Mouse (Mus musculus): Measurements from ENCODE around the gene Dapp1. TPM values are rescaled to one million over a fixed set of nuclear protein-coding genes. Genes with fewer than 3 reads are reported as not detected.
A peak's percentile ranks its signal among the peaks of the same experiment; 100 is the strongest.
"Not testable (repeated sequence)": the region's sequence is repeated elsewhere in the genome, so short reads cannot be mapped to it uniquely, and the experiment has no call there.

Dapp1 gene
- polyA plus RNA-seq, 1 experiment from 2014 or later, result 2.9 TPM

DNA sequence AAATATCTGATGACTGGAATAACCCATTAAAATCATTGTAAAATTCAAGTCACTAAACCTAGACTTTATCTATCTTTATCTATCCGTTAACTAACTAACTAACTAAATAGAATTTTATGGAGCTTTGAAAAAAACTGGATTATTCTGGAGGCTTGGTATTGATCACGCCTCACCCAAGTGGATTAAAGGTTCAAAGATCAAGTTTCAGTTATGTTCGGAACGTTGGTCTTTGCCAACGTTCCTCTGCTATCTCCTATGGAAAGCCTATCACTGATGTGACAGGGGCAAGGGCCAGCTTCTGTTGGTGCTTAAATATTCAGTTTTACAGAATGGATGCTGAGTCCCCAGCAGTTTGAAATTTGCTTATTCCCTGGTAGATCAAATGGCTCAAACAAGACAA lies 3.1 kb downstream of the Dapp1 start:
- Histone ChIP-seq H3K27me3 (ENCODE audit: low read depth, poor library complexity, severe bottlenecking) (peaks cover 16% of the 10 kb centered on the region; the same call in 1 of the 2 replicates), H3K4me1 (peaks cover 30% of the 10 kb centered on the region), H3K36me3 (no peaks in the 10 kb centered on the region), H3K9me3 (replicated peaks) (no peaks in the 10 kb centered on the region), H3K27ac (replicated peaks) (no peak overlapping the region), H3K4me3 (no peak overlapping the region)
- 46% methylated on average over 5 of the region's 5 CpGs for WGBS
- DNase-seq (ENCODE audit: low spot score), result no peak

DNA sequence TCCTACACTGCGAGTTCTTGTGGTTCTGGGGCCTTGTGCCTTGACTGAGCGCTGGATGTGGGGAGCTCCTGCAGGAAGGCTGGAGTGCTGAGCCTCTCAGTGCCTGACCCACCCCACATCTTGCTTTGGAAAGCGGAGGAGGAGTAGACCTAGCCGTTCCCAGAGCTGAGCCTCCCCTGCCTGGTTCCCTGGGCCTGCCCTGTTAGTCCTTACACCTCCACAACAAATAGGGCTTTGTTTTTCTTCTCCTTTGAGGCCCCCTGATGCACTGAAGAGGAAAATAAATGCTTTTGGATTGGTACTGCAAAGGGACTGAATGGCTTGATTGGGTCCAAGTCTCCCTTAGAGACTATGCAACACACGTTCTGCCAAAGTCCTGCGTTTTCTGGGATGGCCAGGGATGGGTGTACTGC lies 3.7 kb downstream of the Dapp1 start:
- H3K4me3 ChIP-seq, result no peak overlapping the region
- no peak for DNase-seq (ENCODE audit: low spot score)
- H3K4me1 ChIP-seq, result peaks cover 30% of the 10 kb centered on the region
- no peaks in the 10 kb centered on the region for H3K36me3 ChIP-seq
- peak overlapping the region; percentile 74 for H3K27ac ChIP-seq (replicated peaks)
- H3K27me3 ChIP-seq (ENCODE audit: low read depth, poor library complexity, severe bottlenecking), result peaks cover 16% of the 10 kb centered on the region; the same call in 1 of the 2 replicates
- 16% methylated on average over 6 of the region's 6 CpGs for WGBS
- no peaks in the 10 kb centered on the region for H3K9me3 ChIP-seq (replicated peaks)

DNA sequence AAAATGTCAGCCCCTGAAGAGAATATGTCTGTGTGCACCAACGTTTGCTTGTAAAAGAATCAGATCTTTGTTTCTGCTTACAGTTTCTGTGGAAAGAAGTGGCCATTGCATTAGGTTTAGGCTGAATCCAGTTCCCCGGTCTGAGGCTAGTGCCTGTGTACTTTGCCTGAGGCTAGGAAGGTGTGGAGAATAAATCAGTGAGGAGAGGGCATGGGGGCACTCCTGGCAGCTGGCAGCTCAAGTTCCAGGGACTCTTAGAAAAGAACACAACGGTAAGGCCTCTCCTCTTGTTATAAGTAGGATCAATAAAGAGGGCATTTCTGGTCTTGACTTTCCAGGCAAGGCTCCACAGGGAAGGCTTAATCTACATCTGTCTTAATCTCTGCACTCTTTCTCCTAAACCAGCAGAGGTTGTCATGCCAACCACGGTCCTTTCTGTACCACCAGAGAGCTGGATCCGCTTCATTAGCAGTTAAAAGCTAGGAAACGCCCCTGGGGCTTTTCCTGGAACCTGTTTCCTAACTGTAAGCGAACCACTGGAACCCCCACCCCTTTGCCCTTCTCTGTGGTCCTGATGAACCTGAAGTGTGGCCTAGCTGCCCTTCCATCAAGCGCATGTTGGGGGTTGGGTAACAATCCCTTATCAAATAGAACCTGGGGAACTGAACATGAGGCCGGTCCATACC lies 4.3 kb downstream of the Dapp1 start:
- Histone ChIP-seq H3K36me3 (no peaks in the 10 kb centered on the region), H3K27ac (replicated peaks) (peak overlapping the region; percentile 74), H3K4me3 (no peak overlapping the region), H3K27me3 (ENCODE audit: low read depth, poor library complexity, severe bottlenecking) (peaks cover 16% of the 10 kb centered on the region; the same call in 1 of the 2 replicates), H3K4me1 (peaks cover 30% of the 10 kb centered on the region), H3K9me3 (replicated peaks) (no peaks in the 10 kb centered on the region)
- peak; percentile 61 for DNase-seq (ENCODE audit: low spot score)
- 23% methylated on average over 9 of the region's 9 CpGs for WGBS

GRCm38 (mm10) chr3:137975856-137976423 lies 5.4 kb downstream of the Dapp1 start:
- DNase-seq (ENCODE audit: low spot score), result no peak
- 91% methylated on average over 17 of the region's 17 CpGs for WGBS
- Histone ChIP-seq H3K27me3 (ENCODE audit: low read depth, poor library complexity, severe bottlenecking) (peaks cover 16% of the 10 kb centered on the region; the same call in 1 of the 2 replicates), H3K27ac (replicated peaks) (no peak overlapping the region), H3K4me3 (no peak overlapping the region), H3K4me1 (peaks cover 22% of the 10 kb centered on the region), H3K9me3 (replicated peaks) (no peaks in the 10 kb centered on the region), H3K36me3 (no peaks in the 10 kb centered on the region)

DNA sequence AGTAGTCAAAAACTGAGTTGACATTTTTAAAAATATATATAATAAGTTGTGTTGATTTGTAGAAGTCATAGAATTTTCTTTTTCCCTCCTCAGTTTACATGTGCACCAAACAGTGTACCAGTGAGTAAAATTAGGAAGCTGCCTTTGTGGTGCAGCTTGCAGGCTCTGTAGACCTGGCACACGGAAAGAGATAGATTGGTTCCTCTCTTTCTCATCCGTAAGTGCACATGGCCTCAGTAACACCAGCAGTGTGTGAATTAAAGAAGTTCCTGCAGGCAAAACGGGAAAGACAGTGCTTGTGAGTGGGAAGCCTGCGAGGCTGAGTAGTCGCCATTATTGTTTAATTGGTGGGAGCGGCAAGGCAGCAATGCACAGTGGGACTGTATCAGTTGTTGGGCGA lies 5.9 kb downstream of the Dapp1 start:
- DNase-seq (ENCODE audit: low spot score), result no peak
- no peak overlapping the region for H3K4me3 ChIP-seq
- WGBS, result 83% methylated on average over 7 of the region's 7 CpGs
- H3K27ac ChIP-seq (replicated peaks), result no peak overlapping the region
- peaks cover 17% of the 10 kb centered on the region for H3K4me1 ChIP-seq
- H3K36me3 ChIP-seq, result no peaks in the 10 kb centered on the region
- peaks cover 14% of the 10 kb centered on the region; the same call in 1 of the 2 replicates for H3K27me3 ChIP-seq (ENCODE audit: low read depth, poor library complexity, severe bottlenecking)
- H3K9me3 ChIP-seq (replicated peaks), result no peaks in the 10 kb centered on the region

GRCm38 (mm10) chr3:137974306-137974705 lies 7.0 kb downstream of the Dapp1 start:
- Histone ChIP-seq H3K27me3 (ENCODE audit: low read depth, poor library complexity, severe bottlenecking) (0 out of 2 replicates have a peak, but pooled peaks cover 10% of the 10 kb centered on the region), H3K4me3 (no peak overlapping the region), H3K27ac (replicated peaks) (no peak overlapping the region), H3K4me1 (peaks cover 19% of the 10 kb centered on the region), H3K9me3 (replicated peaks) (no peaks in the 10 kb centered on the region), H3K36me3 (no peaks in the 10 kb centered on the region)
- no peak for DNase-seq (ENCODE audit: low spot score)
- WGBS, result 87% methylated on average over 8 of the region's 8 CpGs

DNA sequence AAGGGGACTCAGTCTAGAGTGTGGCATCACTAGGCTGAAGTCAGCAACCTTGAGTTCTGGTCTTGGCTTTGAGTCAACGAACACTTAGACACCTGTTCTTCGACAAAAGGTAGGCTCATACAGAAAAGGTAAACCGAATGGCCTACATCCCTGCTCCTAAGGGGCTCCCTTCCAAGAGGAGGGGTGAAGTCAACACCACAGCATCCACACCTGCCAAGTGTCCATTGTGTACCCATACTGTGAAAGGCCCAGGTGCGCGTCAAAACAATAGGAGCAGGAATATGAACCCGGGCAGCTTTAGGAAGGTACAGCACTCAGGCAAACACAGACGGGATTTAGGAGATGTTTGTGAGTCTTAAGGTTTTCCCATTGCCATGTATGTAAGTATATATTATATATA lies 8.4 kb downstream of the Dapp1 start:
- Histone ChIP-seq H3K9me3 (replicated peaks) (no peaks in the 10 kb centered on the region), H3K4me1 (peaks cover 19% of the 10 kb centered on the region), H3K27me3 (ENCODE audit: low read depth, poor library complexity, severe bottlenecking) (0 out of 2 replicates have a peak, but pooled peaks cover 6% of the 10 kb centered on the region), H3K27ac (replicated peaks) (no peak overlapping the region), H3K36me3 (no peaks in the 10 kb centered on the region), H3K4me3 (no peak overlapping the region)
- 96% methylated on average over 7 of the region's 7 CpGs for WGBS
- no peak for DNase-seq (ENCODE audit: low spot score)

DNA sequence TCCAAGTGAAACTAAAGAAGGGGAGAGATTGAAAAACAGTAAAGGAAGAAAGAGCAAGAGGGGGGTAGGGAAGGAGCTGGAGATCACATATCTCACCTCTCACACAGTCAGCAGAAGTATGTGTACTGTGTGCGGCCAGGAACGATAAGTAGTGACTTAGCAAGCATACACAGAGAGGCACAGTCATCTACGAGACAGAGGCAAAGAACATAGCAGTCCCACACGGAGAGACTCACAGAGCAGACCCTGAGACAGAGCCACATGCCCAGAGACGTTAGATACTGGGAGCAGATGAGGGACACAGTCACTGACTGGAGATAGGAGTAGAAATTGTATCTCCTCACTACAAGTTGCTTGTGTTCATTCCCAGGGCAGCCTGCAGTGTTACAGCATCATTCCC lies 9.1 kb downstream of the Dapp1 start:
- DNase-seq (ENCODE audit: low spot score), result no peak
- WGBS, result 84% methylated on average over 5 of the region's 5 CpGs
- H3K27ac ChIP-seq (replicated peaks), result no peak overlapping the region

DNA sequence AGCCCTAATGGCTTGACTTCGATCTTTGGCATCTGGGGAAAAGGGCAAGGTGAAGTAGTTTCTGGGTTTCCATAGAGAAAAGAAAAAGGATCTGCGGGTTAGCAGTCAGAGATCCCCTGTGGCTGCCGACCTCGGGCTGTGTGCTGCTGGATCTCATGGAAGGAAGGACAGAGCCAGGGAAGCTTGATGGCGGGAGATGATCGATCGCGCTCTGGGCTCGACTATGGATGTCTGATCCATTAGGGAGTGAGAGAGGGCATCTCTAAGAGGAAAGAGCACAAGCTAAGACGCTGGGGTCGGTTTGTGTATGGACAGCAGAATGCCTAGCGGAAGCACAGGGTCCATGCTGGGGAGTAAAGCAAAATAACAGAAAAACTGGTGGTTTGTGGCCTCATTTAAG lies 11.4 kb downstream of the Dapp1 start:
- 40% methylated on average over 12 of the region's 12 CpGs for WGBS
- H3K36me3 ChIP-seq, result no peaks in the 10 kb centered on the region
- H3K4me3 ChIP-seq, result peak overlapping the region; percentile 33; the same call in 1 of the 2 replicates
- no peaks in the 10 kb centered on the region for H3K9me3 ChIP-seq (replicated peaks)
- peaks cover 6% of the 10 kb centered on the region; the same call in 1 of the 2 replicates for H3K4me1 ChIP-seq
- no peaks in the 10 kb centered on the region for H3K27me3 ChIP-seq (ENCODE audit: low read depth, poor library complexity, severe bottlenecking)
- H3K27ac ChIP-seq (replicated peaks), result peak overlapping the region; percentile 55; the same call in 1 of the 2 replicates
- DNase-seq (ENCODE audit: low spot score), result peak; percentile 63

More for the DNA sequence above, 9.1 kb downstream of the Dapp1 start:
- H3K27me3 ChIP-seq (ENCODE audit: low read depth, poor library complexity, severe bottlenecking), result 0 out of 2 replicates have a peak, but pooled peaks cover 6% of the 10 kb centered on the region
- H3K9me3 ChIP-seq (replicated peaks), result no peaks in the 10 kb centered on the region
- H3K36me3 ChIP-seq, result no peaks in the 10 kb centered on the region
- no peak overlapping the region for H3K4me3 ChIP-seq
- peaks cover 11% of the 10 kb centered on the region for H3K4me1 ChIP-seq

DNA sequence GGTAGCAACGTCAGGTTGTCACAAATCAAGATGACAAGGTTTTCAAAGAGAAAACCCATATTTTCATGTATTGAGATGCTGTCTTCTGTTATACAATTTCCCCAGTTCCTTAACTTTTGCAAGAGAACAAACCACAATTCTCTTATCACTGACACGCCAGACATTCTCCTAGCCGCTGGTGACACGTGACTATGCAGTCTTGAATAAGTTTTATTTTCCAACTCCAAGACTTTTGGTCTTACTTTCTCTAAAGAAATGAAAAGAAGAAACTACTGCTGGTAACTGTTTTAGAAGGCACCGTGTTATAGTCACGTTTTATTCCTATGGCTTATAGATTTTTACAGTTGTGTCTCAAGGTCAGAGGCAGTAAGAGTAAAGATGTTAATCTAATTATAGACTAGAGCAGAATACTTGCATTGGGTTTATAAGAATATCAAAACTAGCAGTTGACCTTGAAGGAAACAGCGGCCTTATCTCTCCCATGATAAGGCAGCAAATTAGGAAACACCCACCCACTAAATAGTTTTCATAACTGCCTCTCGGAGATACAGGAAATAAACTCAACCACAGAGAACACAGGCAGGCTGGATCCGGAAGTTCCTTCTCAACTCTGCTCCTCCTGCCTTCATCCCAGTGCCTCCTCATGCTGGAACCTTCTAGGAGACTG lies 12.4 kb downstream of the Dapp1 start:
- Histone ChIP-seq H3K4me1 (peaks cover 6% of the 10 kb centered on the region; the same call in 1 of the 2 replicates), H3K36me3 (no peaks in the 10 kb centered on the region), H3K27ac (replicated peaks) (no peak overlapping the region), H3K9me3 (replicated peaks) (no peaks in the 10 kb centered on the region), H3K27me3 (ENCODE audit: low read depth, poor library complexity, severe bottlenecking) (no peaks in the 10 kb centered on the region), H3K4me3 (no peak overlapping the region)
- DNase-seq (ENCODE audit: low spot score), result no peak
- WGBS, result 91% methylated on average over 9 of the region's 9 CpGs

DNA sequence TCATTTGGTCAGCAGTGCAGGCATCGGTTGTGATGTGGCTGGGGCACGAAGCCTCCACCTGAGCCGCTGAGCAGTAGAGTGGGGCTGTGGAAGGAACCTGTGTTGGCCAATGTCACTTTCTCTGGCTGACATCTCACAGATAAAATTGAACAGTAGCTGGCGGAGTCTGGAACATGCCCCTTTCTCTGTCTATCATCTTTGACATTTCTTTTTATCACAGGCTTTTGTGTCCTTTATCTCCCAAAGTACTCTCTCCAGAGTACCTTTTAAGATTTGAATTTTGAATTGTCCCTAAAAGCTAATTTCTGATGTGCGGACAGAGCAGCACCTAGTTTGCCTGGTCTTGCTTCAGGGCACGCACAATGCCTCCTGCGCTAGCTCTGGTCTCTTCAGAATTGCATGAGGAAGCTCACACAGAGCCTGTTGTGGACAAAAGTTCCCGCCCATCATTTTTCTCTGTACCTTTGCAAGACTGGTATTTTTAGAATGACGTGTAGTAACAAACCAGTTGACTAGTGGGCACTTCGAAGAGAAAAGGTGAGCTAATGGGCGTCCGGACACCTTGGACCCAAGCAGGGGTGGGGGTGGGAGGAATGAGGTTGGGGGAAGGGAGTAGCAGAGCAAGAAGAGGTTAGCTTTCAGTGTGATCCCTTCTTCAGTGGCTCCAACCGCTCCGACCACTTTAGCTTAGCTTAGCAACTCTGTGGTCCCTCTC lies 13.1 kb downstream of the Dapp1 start:
- 89% methylated on average over 14 of the region's 14 CpGs for WGBS

GRCm38 (mm10) chr3:137964014-137964413 lies 17.3 kb downstream of the Dapp1 start:
- not testable (repeated sequence) for H3K4me1 ChIP-seq; H3K9me3 ChIP-seq (replicated peaks); H3K27me3 ChIP-seq (ENCODE audit: low read depth, poor library complexity, severe bottlenecking); DNase-seq (ENCODE audit: low spot score); H3K4me3 ChIP-seq; H3K36me3 ChIP-seq; H3K27ac ChIP-seq (replicated peaks)
- WGBS, result 57% methylated on average over 1 of the region's 1 CpGs

More for the DNA sequence above, 13.1 kb downstream of the Dapp1 start:
- no peaks in the 10 kb centered on the region for H3K36me3 ChIP-seq
- H3K27ac ChIP-seq (replicated peaks), result no peak overlapping the region
- no peaks in the 10 kb centered on the region for H3K9me3 ChIP-seq (replicated peaks)
- peaks cover 8% of the 10 kb centered on the region for H3K4me1 ChIP-seq
- no peak for DNase-seq (ENCODE audit: low spot score)
- H3K27me3 ChIP-seq (ENCODE audit: low read depth, poor library complexity, severe bottlenecking), result no peaks in the 10 kb centered on the region
- no peak overlapping the region for H3K4me3 ChIP-seq
